ENCODE assay signal across 23 mouse cellular contexts in genomic region chr11:26793928-26794628, GRCm38 (mm10).
DNase-seq lines count a peak whose midpoint lies in the region; ATAC-seq and TF ChIP-seq lines count a peak whose summit lies in the region.
"Had no signal": no experiment of that assay in that cellular context is flagged by ENCODE, and none has a peak within 500 bp of the region (broad histone marks: within the 10 kb centered on the region; RNA-seq: fewer than 3 reads in every experiment).

No protein-coding gene starts in this region.

- no peaks in the 10 kb centered on the region for H3K27me3 ChIP-seq in forebrain, embryonic 12.5 days
- no peaks in the 10 kb centered on the region for H3K27me3 ChIP-seq in forebrain, postnatal 0 days (ENCODE audit: insufficient read depth, low read length)
- no peaks in the 10 kb centered on the region for H3K27me3 ChIP-seq in hindbrain, embryonic 12.5 days
- H3K27me3 ChIP-seq in hindbrain, embryonic 14.5 days (ENCODE audit: control insufficient read depth, insufficient read depth, low read length): no peaks in the 10 kb centered on the region
- no peaks in the 10 kb centered on the region for H3K27me3 ChIP-seq in midbrain, embryonic 14.5 days (ENCODE audit: control insufficient read depth, insufficient read depth, low read length)
- no peaks in the 10 kb centered on the region for H3K27me3 ChIP-seq in midbrain, postnatal 0 days (ENCODE audit: insufficient read depth, low read length)
- H3K27me3 ChIP-seq in neural tube, embryonic 14.5 days (ENCODE audit: control insufficient read depth, insufficient read depth, low read length): no peaks in the 10 kb centered on the region
- no peaks in the 10 kb centered on the region for H3K27me3 ChIP-seq in neural tube, embryonic 15.5 days (replicated peaks)
- H3K27me3 ChIP-seq: heart, embryonic 13.5 days; hindbrain, embryonic 15.5 days had no signal

- peak; percentile 67 for ATAC-seq in forebrain, embryonic 12.5 days (ENCODE audit: low FRiP score)
- ATAC-seq in forebrain, postnatal 0 days: no peak
- ATAC-seq in hindbrain, embryonic 12.5 days (ENCODE audit: low FRiP score): peak; percentile 48; the same call in 1 of the 2 replicates
- ATAC-seq in hindbrain, embryonic 14.5 days (ENCODE audit: low FRiP score): no peak
- ATAC-seq in midbrain, embryonic 14.5 days (ENCODE audit: low FRiP score, low TSS enrichment): peak; percentile 17; the same call in 1 of the 2 replicates
- no peak for ATAC-seq in midbrain, postnatal 0 days (ENCODE audit: low FRiP score)
- peak; percentile 89 for ATAC-seq in neural tube, embryonic 14.5 days (ENCODE audit: low read depth)
- ATAC-seq in neural tube, embryonic 15.5 days (ENCODE audit: low FRiP score): no peak
- ATAC-seq: activated CD4-positive, CD25-positive, alpha-beta regulatory T cell, adult 4 months had no signal

- no peak for DNase-seq in forebrain, postnatal 0 days
- DNase-seq in hindbrain, embryonic 14.5 days (ENCODE audit: low spot score): no peak
- DNase-seq in midbrain, embryonic 14.5 days: no peak
- DNase-seq in midbrain, postnatal 0 days (ENCODE audit: low spot score): no peak
- DNase-seq: adrenal gland, adult 8-10 months; adrenal gland, postnatal 25 days; cerebellum, adult 18-20 months; cerebellum, adult 9-10 months; cerebellum, postnatal 14 days; gastrocnemius, postnatal 10 days; gastrocnemius, postnatal 36 days; heart, adult 2 months; heart, postnatal 14 days; heart, postnatal 4 days had no signal

- H3K4me3 ChIP-seq in forebrain, embryonic 12.5 days (replicated peaks): no peak overlapping the region
- no peak overlapping the region for H3K4me3 ChIP-seq in forebrain, postnatal 0 days (ENCODE audit: low read depth, low read length)
- no peak overlapping the region for H3K4me3 ChIP-seq in hindbrain, embryonic 12.5 days
- H3K4me3 ChIP-seq in hindbrain, embryonic 14.5 days (replicated peaks; ENCODE audit: low read length): no peak overlapping the region
- no peak overlapping the region for H3K4me3 ChIP-seq in midbrain, embryonic 14.5 days (replicated peaks; ENCODE audit: low read depth, low read length)
- no peak overlapping the region for H3K4me3 ChIP-seq in midbrain, postnatal 0 days (ENCODE audit: low read depth, low read length)
- H3K4me3 ChIP-seq in neural tube, embryonic 14.5 days (ENCODE audit: low read depth, low read length): no peak overlapping the region
- no peak overlapping the region for H3K4me3 ChIP-seq in neural tube, embryonic 15.5 days (replicated peaks)
- H3K4me3 ChIP-seq: forebrain, embryonic 10.5 days; heart, adult 2 months; heart, embryonic 10.5 days; heart, embryonic 13.5 days; hindbrain, embryonic 15.5 days had no signal

- no peak overlapping the region for H3K4me2 ChIP-seq in forebrain, embryonic 12.5 days
- no peak overlapping the region for H3K4me2 ChIP-seq in forebrain, postnatal 0 days (ENCODE audit: low read depth)
- no peak overlapping the region for H3K4me2 ChIP-seq in hindbrain, embryonic 12.5 days (replicated peaks)
- no peak overlapping the region for H3K4me2 ChIP-seq in hindbrain, embryonic 14.5 days (replicated peaks)
- no peak overlapping the region for H3K4me2 ChIP-seq in midbrain, embryonic 14.5 days (ENCODE audit: low read length)
- H3K4me2 ChIP-seq in midbrain, postnatal 0 days (ENCODE audit: low read depth, low read length, poor library complexity, severe bottlenecking): no peak overlapping the region
- H3K4me2 ChIP-seq in neural tube, embryonic 14.5 days (ENCODE audit: low read depth, low read length): no peak overlapping the region
- no peak overlapping the region for H3K4me2 ChIP-seq in neural tube, embryonic 15.5 days
- H3K4me2 ChIP-seq: heart, embryonic 13.5 days; hindbrain, embryonic 15.5 days had no signal

- H3K27ac ChIP-seq in forebrain, embryonic 12.5 days: no peak overlapping the region
- no peak overlapping the region for H3K27ac ChIP-seq in forebrain, postnatal 0 days (ENCODE audit: low read depth, low read length)
- no peak overlapping the region for H3K27ac ChIP-seq in hindbrain, embryonic 12.5 days
- H3K27ac ChIP-seq in hindbrain, embryonic 14.5 days: no peak overlapping the region
- no peak overlapping the region for H3K27ac ChIP-seq in midbrain, embryonic 14.5 days (replicated peaks; ENCODE audit: low read depth, low read length)
- H3K27ac ChIP-seq in midbrain, postnatal 0 days (ENCODE audit: low read depth, low read length): no peak overlapping the region
- no peak overlapping the region for H3K27ac ChIP-seq in neural tube, embryonic 14.5 days (ENCODE audit: low read depth, low read length)
- no peak overlapping the region for H3K27ac ChIP-seq in neural tube, embryonic 15.5 days (replicated peaks)
- H3K27ac ChIP-seq: forebrain, embryonic 10.5 days; heart, adult 2 months; heart, embryonic 10.5 days; heart, embryonic 13.5 days; hindbrain, embryonic 15.5 days had no signal

- no peak overlapping the region for H3K9ac ChIP-seq in forebrain, embryonic 12.5 days
- H3K9ac ChIP-seq in forebrain, postnatal 0 days: no peak overlapping the region
- H3K9ac ChIP-seq in hindbrain, embryonic 12.5 days: no peak overlapping the region
- no peak overlapping the region for H3K9ac ChIP-seq in hindbrain, embryonic 14.5 days
- no peak overlapping the region for H3K9ac ChIP-seq in midbrain, embryonic 14.5 days (replicated peaks; ENCODE audit: low read length)
- H3K9ac ChIP-seq in midbrain, postnatal 0 days (replicated peaks; ENCODE audit: low read length, poor library complexity, severe bottlenecking): no peak overlapping the region
- H3K9ac ChIP-seq in neural tube, embryonic 14.5 days (replicated peaks; ENCODE audit: low read depth, low read length): no peak overlapping the region
- no peak overlapping the region for H3K9ac ChIP-seq in neural tube, embryonic 15.5 days (replicated peaks)
- H3K9ac ChIP-seq: heart, embryonic 13.5 days; hindbrain, embryonic 15.5 days had no signal

- no peaks in the 10 kb centered on the region for H3K4me1 ChIP-seq in forebrain, embryonic 12.5 days
- no peaks in the 10 kb centered on the region for H3K4me1 ChIP-seq in forebrain, postnatal 0 days (ENCODE audit: insufficient read depth)
- H3K4me1 ChIP-seq in hindbrain, embryonic 12.5 days: no peaks in the 10 kb centered on the region
- H3K4me1 ChIP-seq in hindbrain, embryonic 14.5 days (replicated peaks; ENCODE audit: control insufficient read depth, insufficient read depth, low read length): no peaks in the 10 kb centered on the region
- no peaks in the 10 kb centered on the region for H3K4me1 ChIP-seq in midbrain, embryonic 14.5 days (ENCODE audit: control insufficient read depth, insufficient read depth, low read length)
- no peaks in the 10 kb centered on the region for H3K4me1 ChIP-seq in midbrain, postnatal 0 days (ENCODE audit: insufficient read depth, low read length)
- H3K4me1 ChIP-seq in neural tube, embryonic 14.5 days (ENCODE audit: control insufficient read depth, insufficient read depth, low read length): no peaks in the 10 kb centered on the region
- no peaks in the 10 kb centered on the region for H3K4me1 ChIP-seq in neural tube, embryonic 15.5 days
- H3K4me1 ChIP-seq: forebrain, embryonic 10.5 days; heart, embryonic 10.5 days; heart, embryonic 13.5 days; hindbrain, embryonic 15.5 days had no signal

- H3K9me3 ChIP-seq in forebrain, embryonic 12.5 days: no peaks in the 10 kb centered on the region
- H3K9me3 ChIP-seq in forebrain, postnatal 0 days (ENCODE audit: low read length): no peaks in the 10 kb centered on the region
- no peaks in the 10 kb centered on the region for H3K9me3 ChIP-seq in hindbrain, embryonic 12.5 days (replicated peaks)
- no peaks in the 10 kb centered on the region for H3K9me3 ChIP-seq in hindbrain, embryonic 14.5 days (ENCODE audit: control insufficient read depth, low read length)
- H3K9me3 ChIP-seq in midbrain, embryonic 14.5 days (ENCODE audit: control insufficient read depth, low read length): no peaks in the 10 kb centered on the region
- H3K9me3 ChIP-seq in midbrain, postnatal 0 days (ENCODE audit: low read length): no peaks in the 10 kb centered on the region
- H3K9me3 ChIP-seq in neural tube, embryonic 14.5 days (ENCODE audit: control insufficient read depth, low read length): no peaks in the 10 kb centered on the region
- H3K9me3 ChIP-seq in neural tube, embryonic 15.5 days (replicated peaks): no peaks in the 10 kb centered on the region
- H3K9me3 ChIP-seq: forebrain, embryonic 10.5 days; heart, embryonic 10.5 days; heart, embryonic 13.5 days; hindbrain, embryonic 15.5 days had no signal

- H3K36me3 ChIP-seq in forebrain, embryonic 12.5 days (replicated peaks): no peaks in the 10 kb centered on the region
- no peaks in the 10 kb centered on the region for H3K36me3 ChIP-seq in forebrain, postnatal 0 days (ENCODE audit: insufficient read depth)
- no peaks in the 10 kb centered on the region for H3K36me3 ChIP-seq in hindbrain, embryonic 12.5 days
- no peaks in the 10 kb centered on the region for H3K36me3 ChIP-seq in hindbrain, embryonic 14.5 days (replicated peaks; ENCODE audit: control insufficient read depth, insufficient read depth)
- no peaks in the 10 kb centered on the region for H3K36me3 ChIP-seq in midbrain, embryonic 14.5 days (ENCODE audit: control insufficient read depth, insufficient read depth, low read length)
- no peaks in the 10 kb centered on the region for H3K36me3 ChIP-seq in midbrain, postnatal 0 days (ENCODE audit: insufficient read depth, low read length)
- no peaks in the 10 kb centered on the region for H3K36me3 ChIP-seq in neural tube, embryonic 14.5 days (ENCODE audit: control insufficient read depth, insufficient read depth, low read length)
- H3K36me3 ChIP-seq in neural tube, embryonic 15.5 days: no peaks in the 10 kb centered on the region
- H3K36me3 ChIP-seq: forebrain, embryonic 10.5 days; heart, embryonic 10.5 days; heart, embryonic 13.5 days; hindbrain, embryonic 15.5 days had no signal

- no peak for TF ChIP-seq CTCF in forebrain, postnatal 0 days (IDR thresholded peaks at IDR 0.05; ENCODE audit: low read depth)
- TF ChIP-seq CTCF in midbrain, postnatal 0 days (IDR thresholded peaks at IDR 0.05): no peak

- 75% methylated on average over 3 of the region's 3 CpGs for WGBS in forebrain, embryonic 12.5 days
- WGBS in forebrain, postnatal 0 days: 70% methylated on average over 3 of the region's 3 CpGs
- WGBS in hindbrain, embryonic 12.5 days: 82% methylated on average over 3 of the region's 3 CpGs
- 69% methylated on average over 3 of the region's 3 CpGs for WGBS in hindbrain, embryonic 14.5 days
- 78% methylated on average over 3 of the region's 3 CpGs for WGBS in midbrain, embryonic 14.5 days
- 78% methylated on average over 3 of the region's 3 CpGs for WGBS in midbrain, postnatal 0 days
- 65% methylated on average over 3 of the region's 3 CpGs for WGBS in neural tube, embryonic 14.5 days
- 64% methylated on average over 3 of the region's 3 CpGs for WGBS in neural tube, embryonic 15.5 days

Comparison
In these comparisons a context has a peak if more than half of its experiments do, and no peak if none do; other contexts are left out.
1. ATAC-seq: peak in forebrain, embryonic 12.5 days (single experiment), hindbrain, embryonic 12.5 days (single experiment), midbrain, embryonic 14.5 days (single experiment) and neural tube, embryonic 14.5 days (single experiment); none in forebrain, postnatal 0 days (single experiment), hindbrain, embryonic 14.5 days (single experiment), midbrain, postnatal 0 days (single experiment) and neural tube, embryonic 15.5 days (single experiment).